Mouse (Mus musculus): ENCODE results near the gene Prol1. TPM values are rescaled to one million over a fixed set of nuclear protein-coding genes. Genes with fewer than 3 reads are reported as not detected.
A peak's percentile ranks its signal among the peaks of the same experiment; 100 is the strongest.
"Not testable (repeated sequence)": the region's sequence is repeated elsewhere in the genome, so short reads cannot be mapped to it uniquely, and the experiment has no call there.

The Prol1 gene
- not detected in 2 replicates for polyA plus RNA-seq (2012; rRNA removed)

DNA sequence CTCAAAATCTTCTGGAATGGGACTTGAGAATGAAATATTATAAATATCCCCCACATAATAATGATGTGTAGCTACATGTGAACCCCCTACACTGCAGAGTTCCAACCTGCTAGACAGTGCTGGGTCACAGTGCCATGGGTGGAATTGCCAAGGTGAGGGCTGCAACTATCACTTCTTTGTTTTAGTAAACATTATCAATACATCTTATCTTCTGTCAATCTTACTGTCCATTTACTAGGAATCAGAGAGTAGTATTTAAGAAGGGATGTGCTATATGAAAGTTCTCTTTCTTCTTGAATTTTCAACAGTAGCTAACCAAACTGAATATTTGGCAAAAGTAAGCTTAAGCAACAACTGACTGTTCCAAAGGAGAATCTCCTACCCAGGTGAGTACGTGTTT is at the start of gene Prol1:
Gene Prol1, plus strand, starts transcription at position 301 of the 400 bp plus-strand sequence.
- TF ChIP-seq POLR2A (IDR thresholded peaks at IDR 0.05; ENCODE audit: borderline replicate concordance, insufficient read depth, low read length) (no peak), CTCF (IDR thresholded peaks at IDR 0.05; ENCODE audit: borderline replicate concordance, insufficient read depth, low read depth, low read length) (no peak)
- Histone ChIP-seq H3K4me3 (replicated peaks; ENCODE audit: insufficient read depth, low read depth, low read length) (no peak within 1 kb of the TSS), H3K27ac (ENCODE audit: insufficient read depth, low read length) (no peak within 1 kb of the TSS), H3K4me1 (ENCODE audit: control insufficient read depth, insufficient read depth, low read length) (no peaks in the 10 kb centered on the region), H3K27me3 (ENCODE audit: control insufficient read depth, insufficient read depth, low read length) (no peaks in the 10 kb centered on the region)
- DNase-seq = no peak
- WGBS = 100% methylated on average over 1 of the region's 1 CpGs

DNA sequence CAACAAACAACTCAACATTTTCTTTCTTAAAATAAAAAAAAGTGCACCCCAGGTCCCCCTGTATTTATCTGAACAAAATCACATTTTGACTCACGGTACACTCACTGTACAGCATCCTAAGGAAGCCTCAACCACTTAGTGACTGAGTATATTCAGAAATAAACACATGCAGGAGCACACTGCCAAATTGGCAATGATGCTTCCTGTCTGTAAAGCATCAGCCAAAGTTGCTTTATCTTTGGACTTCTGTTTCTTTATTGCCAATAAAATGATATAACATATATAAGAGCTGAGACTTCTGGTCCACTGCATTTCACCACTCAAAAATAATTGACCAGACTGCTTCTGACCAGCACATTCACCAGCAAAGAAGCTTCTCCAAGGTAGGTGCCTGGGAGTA is 48.5 kb upstream of the Prol1 start, which contains the start of gene Gm7714:
Gene Gm7714, plus strand, starts transcription at position 301 of the 400 bp plus-strand sequence.
- Histone ChIP-seq H3K27ac (ENCODE audit: insufficient read depth, low read length) (no peak within 1 kb of the TSS), H3K4me1 (ENCODE audit: control insufficient read depth, insufficient read depth, low read length) (no peaks in the 10 kb centered on the region), H3K4me3 (replicated peaks; ENCODE audit: insufficient read depth, low read depth, low read length) (no peak within 1 kb of the TSS), H3K27me3 (ENCODE audit: control insufficient read depth, insufficient read depth, low read length) (no peaks in the 10 kb centered on the region)
- WGBS = 59% methylated on average over 1 of the region's 1 CpGs
- no peak for DNase-seq
- no peak for TF ChIP-seq POLR2A (IDR thresholded peaks at IDR 0.05; ENCODE audit: borderline replicate concordance, insufficient read depth, low read length)
- TF ChIP-seq CTCF (IDR thresholded peaks at IDR 0.05; ENCODE audit: borderline replicate concordance, insufficient read depth, low read depth, low read length) = no peak

- H3K27ac ChIP-seq (ENCODE audit: insufficient read depth, low read length); DNase-seq; H3K4me3 ChIP-seq (replicated peaks; ENCODE audit: insufficient read depth, low read depth, low read length); H3K4me1 ChIP-seq (ENCODE audit: control insufficient read depth, insufficient read depth, low read length); H3K27me3 ChIP-seq (ENCODE audit: control insufficient read depth, insufficient read depth, low read length): not testable (repeated sequence)
- WGBS = 42% methylated on average over 3 of the region's 3 CpGs
These were observed 5.8 kb upstream of the Prol1 start for GRCm38 (mm10) chr5:88311307-88311706.

DNA sequence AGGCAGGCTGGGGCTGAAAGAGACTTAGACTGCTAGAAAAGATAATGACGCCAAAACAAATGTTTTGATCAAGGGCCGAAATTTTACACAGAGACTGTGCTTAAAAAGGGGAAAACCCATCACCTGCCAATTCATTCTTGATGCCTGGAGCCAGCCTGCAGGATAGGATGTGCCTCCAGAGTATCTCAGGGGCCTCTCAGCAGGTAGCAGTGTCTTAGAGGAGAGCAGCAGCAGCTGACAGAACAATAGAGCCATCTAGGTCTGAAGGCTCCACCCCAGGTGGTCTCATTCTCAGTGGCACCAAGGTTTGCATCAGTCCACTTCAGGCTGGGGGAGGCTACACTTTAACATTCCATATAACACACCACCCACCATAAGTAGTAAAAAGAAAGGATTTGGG is 31.4 kb downstream of the Prol1 start:
- H3K4me1 ChIP-seq (ENCODE audit: control insufficient read depth, insufficient read depth, low read length); DNase-seq; H3K27ac ChIP-seq (ENCODE audit: insufficient read depth, low read length); H3K27me3 ChIP-seq (ENCODE audit: control insufficient read depth, insufficient read depth, low read length); H3K4me3 ChIP-seq (replicated peaks; ENCODE audit: insufficient read depth, low read depth, low read length): not testable (repeated sequence)
- WGBS = 35% methylated on average over 2 of the region's 2 CpGs

GRCm38 (mm10) chr5:88364768-88365167 is 47.7 kb downstream of the Prol1 start:
- no peak overlapping the region for H3K4me3 ChIP-seq (replicated peaks; ENCODE audit: insufficient read depth, low read depth, low read length)
- H3K27me3 ChIP-seq (ENCODE audit: control insufficient read depth, insufficient read depth, low read length) = no peaks in the 10 kb centered on the region
- no peak overlapping the region for H3K27ac ChIP-seq (ENCODE audit: insufficient read depth, low read length)
- no peaks in the 10 kb centered on the region for H3K4me1 ChIP-seq (ENCODE audit: control insufficient read depth, insufficient read depth, low read length)
- peak; percentile 17 to 21 for DNase-seq
- 4% methylated on average over 5 of the region's 5 CpGs for WGBS
- TF ChIP-seq POLR2A (IDR thresholded peaks at IDR 0.05; ENCODE audit: borderline replicate concordance, insufficient read depth, low read length) = no peak
- no peak for TF ChIP-seq CTCF (IDR thresholded peaks at IDR 0.05; ENCODE audit: borderline replicate concordance, insufficient read depth, low read depth, low read length)

DNA sequence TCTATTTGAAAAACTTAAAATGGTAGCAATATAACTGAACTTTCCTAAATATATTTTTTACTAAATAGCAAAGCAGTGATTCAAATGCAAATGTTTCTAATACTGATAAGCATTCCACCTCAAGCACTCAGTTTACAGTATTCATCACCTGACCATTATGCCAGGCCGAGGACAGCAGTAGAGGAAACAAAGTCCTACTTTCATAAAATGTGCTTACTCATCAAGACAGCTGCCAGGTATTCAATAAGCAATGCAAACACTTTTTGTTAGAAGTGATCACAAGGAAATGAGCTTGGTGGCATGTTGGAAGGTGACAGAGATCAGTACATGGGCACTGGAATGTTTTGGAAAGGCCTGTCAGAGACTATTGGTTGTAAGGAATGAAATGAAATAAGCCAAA is 49.8 kb downstream of the Prol1 start:
- WGBS = 74% methylated on average over 1 of the region's 1 CpGs
- H3K4me3 ChIP-seq (replicated peaks; ENCODE audit: insufficient read depth, low read depth, low read length) = no peak overlapping the region
- H3K27ac ChIP-seq (ENCODE audit: insufficient read depth, low read length) = no peak overlapping the region
- H3K27me3 ChIP-seq (ENCODE audit: control insufficient read depth, insufficient read depth, low read length) = no peaks in the 10 kb centered on the region
- H3K4me1 ChIP-seq (ENCODE audit: control insufficient read depth, insufficient read depth, low read length) = no peaks in the 10 kb centered on the region
- TF ChIP-seq POLR2A (IDR thresholded peaks at IDR 0.05; ENCODE audit: borderline replicate concordance, insufficient read depth, low read length) = no peak
- no peak for TF ChIP-seq CTCF (IDR thresholded peaks at IDR 0.05; ENCODE audit: borderline replicate concordance, insufficient read depth, low read depth, low read length)
- DNase-seq = no peak

DNA sequence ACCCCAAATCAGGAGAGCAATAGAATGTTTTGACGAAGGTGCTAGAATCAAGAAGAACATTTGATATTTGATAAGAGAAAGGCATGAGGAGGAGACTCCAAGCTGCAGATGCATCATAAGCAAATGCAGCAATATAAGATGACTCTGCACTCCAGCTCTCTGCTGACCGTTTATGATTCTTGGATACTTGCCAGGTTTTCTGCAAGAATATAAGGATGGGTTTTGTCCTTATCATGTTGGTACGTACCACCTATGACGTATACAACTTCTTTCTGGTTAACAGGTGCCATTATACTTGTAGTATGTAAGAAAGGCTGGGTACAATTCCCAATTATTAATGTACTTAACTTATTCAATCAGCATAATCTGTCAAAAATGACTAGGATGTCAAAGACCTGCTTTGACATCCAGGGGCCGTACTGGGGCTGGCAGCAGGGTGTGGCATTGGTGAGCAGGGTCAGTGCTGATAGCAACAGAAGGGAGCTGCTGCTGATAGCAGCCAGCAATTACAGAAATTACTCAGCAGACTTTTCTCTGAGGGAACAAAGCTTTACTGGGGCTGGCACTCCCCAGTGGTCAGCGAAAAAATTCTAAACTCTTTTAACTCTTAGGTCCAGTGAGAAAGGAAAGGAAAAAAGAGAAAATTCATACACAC is 53.6 kb downstream of the Prol1 start:
- no peaks in the 10 kb centered on the region for H3K27me3 ChIP-seq (ENCODE audit: control insufficient read depth, insufficient read depth, low read length)
- no peak overlapping the region for H3K4me3 ChIP-seq (replicated peaks; ENCODE audit: insufficient read depth, low read depth, low read length)
- 51% methylated on average over 6 of the region's 6 CpGs for WGBS
- TF ChIP-seq CTCF (IDR thresholded peaks at IDR 0.05; ENCODE audit: borderline replicate concordance, insufficient read depth, low read depth, low read length) (no peak), POLR2A (IDR thresholded peaks at IDR 0.05; ENCODE audit: borderline replicate concordance, insufficient read depth, low read length) (no peak)
- H3K27ac ChIP-seq (ENCODE audit: insufficient read depth, low read length) = no peak overlapping the region
- DNase-seq = no peak
- H3K4me1 ChIP-seq (ENCODE audit: control insufficient read depth, insufficient read depth, low read length) = no peaks in the 10 kb centered on the region

GRCm38 (mm10) chr5:88372563-88372962 is 55.5 kb downstream of the Prol1 start:
- TF ChIP-seq POLR2A (IDR thresholded peaks at IDR 0.05; ENCODE audit: borderline replicate concordance, insufficient read depth, low read length) (no peak), CTCF (IDR thresholded peaks at IDR 0.05; ENCODE audit: borderline replicate concordance, insufficient read depth, low read depth, low read length) (no peak)
- no peak overlapping the region for H3K4me3 ChIP-seq (replicated peaks; ENCODE audit: insufficient read depth, low read depth, low read length)
- no peaks in the 10 kb centered on the region for H3K27me3 ChIP-seq (ENCODE audit: control insufficient read depth, insufficient read depth, low read length)
- no peak for DNase-seq
- no peak overlapping the region for H3K27ac ChIP-seq (ENCODE audit: insufficient read depth, low read length)
- WGBS = 88% methylated on average over 6 of the region's 6 CpGs
- no peaks in the 10 kb centered on the region for H3K4me1 ChIP-seq (ENCODE audit: control insufficient read depth, insufficient read depth, low read length)
